Mouse (Mus musculus): ENCODE measurements around the gene Agap1.

The Agap1 gene

GRCm38 (mm10) chr1:89878496-89878895 lies 423.9 kb downstream of the Agap1 start:
- in situ Hi-C loops (cut with MboI, MseI), result loop anchor here in 1 of 2 experiments (5.0 kb wide), 1 partner anchor 71 kb away; no protein-coding TSS in a partner anchor

- in situ Hi-C loops (cut with MboI, MseI), result no loop called here
Measured at GRCm38 (mm10) chr1:89880193-89880592, 425.6 kb downstream of the Agap1 start.

GRCm38 (mm10) chr1:89880834-89881233 lies 426.2 kb downstream of the Agap1 start:
- in situ Hi-C loops (cut with MboI, MseI), result no loop called here

- in situ Hi-C loops (cut with MboI, MseI), result no loop called here
Measured at GRCm38 (mm10) chr1:89884335-89884734, 429.7 kb downstream of the Agap1 start.

- in situ Hi-C loops (cut with MboI, MseI), result no loop called here
Measured at GRCm38 (mm10) chr1:89885696-89886095, 431.1 kb downstream of the Agap1 start.

GRCm38 (mm10) chr1:89891400-89891799 lies 436.8 kb downstream of the Agap1 start:
- in situ Hi-C loops (cut with MboI, MseI), result no loop called here

GRCm38 (mm10) chr1:89892281-89892680 lies 437.7 kb downstream of the Agap1 start:
- in situ Hi-C loops (cut with MboI, MseI), result no loop called here

GRCm38 (mm10) chr1:89895801-89896200 lies 441.2 kb downstream of the Agap1 start:
- in situ Hi-C loops (cut with MboI, MseI), result no loop called here

- in situ Hi-C loops (cut with MboI, MseI), result no loop called here
Measured at GRCm38 (mm10) chr1:89899036-89899435, 444.4 kb downstream of the Agap1 start.

GRCm38 (mm10) chr1:89899761-89900445 lies 445.3 kb downstream of the Agap1 start:
- in situ Hi-C loops (cut with MboI, MseI), result loop anchor here in 1 of 2 experiments (25.0 kb wide), 1 partner anchor 1713 kb away; no protein-coding TSS in a partner anchor

GRCm38 (mm10) chr1:89901381-89901780 lies 446.8 kb downstream of the Agap1 start:
- in situ Hi-C loops (cut with MboI, MseI), result loop anchor here in 1 of 2 experiments (25.0 kb wide), 1 partner anchor 1714 kb away; no protein-coding TSS in a partner anchor

GRCm38 (mm10) chr1:89902236-89902635 lies 447.6 kb downstream of the Agap1 start:
- in situ Hi-C loops (cut with MboI, MseI), result loop anchor here in 1 of 2 experiments (25.0 kb wide), 1 partner anchor 1715 kb away; no protein-coding TSS in a partner anchor

- in situ Hi-C loops (cut with MboI, MseI), result loop anchor here in 1 of 2 experiments (25.0 kb wide), 1 partner anchor 1715 kb away; no protein-coding TSS in a partner anchor
Measured at GRCm38 (mm10) chr1:89902641-89903040, 448.0 kb downstream of the Agap1 start.

GRCm38 (mm10) chr1:89909796-89910195 lies 455.2 kb downstream of the Agap1 start:
- in situ Hi-C loops (cut with MboI, MseI), result loop anchor here in 1 of 2 experiments (25.0 kb wide), 1 partner anchor 1722 kb away; no protein-coding TSS in a partner anchor

GRCm38 (mm10) chr1:89912392-89912791 lies 457.8 kb downstream of the Agap1 start:
- in situ Hi-C loops (cut with MboI, MseI), result loop anchor here in 1 of 2 experiments (25.0 kb wide), 1 partner anchor 1725 kb away; no protein-coding TSS in a partner anchor

GRCm38 (mm10) chr1:89913611-89914010 lies 459.0 kb downstream of the Agap1 start:
- in situ Hi-C loops (cut with MboI, MseI), result loop anchor here in 1 of 2 experiments (25.0 kb wide), 1 partner anchor 1726 kb away; no protein-coding TSS in a partner anchor

GRCm38 (mm10) chr1:89918111-89918510 lies 463.5 kb downstream of the Agap1 start:
- in situ Hi-C loops (cut with MboI, MseI), result loop anchor here in 1 of 2 experiments (25.0 kb wide), 1 partner anchor 1731 kb away; no protein-coding TSS in a partner anchor

- in situ Hi-C loops (cut with MboI, MseI), result loop anchor here in 1 of 2 experiments (25.0 kb wide), 1 partner anchor 1732 kb away; no protein-coding TSS in a partner anchor
Measured at GRCm38 (mm10) chr1:89919206-89919605, 464.6 kb downstream of the Agap1 start.

- in situ Hi-C loops (cut with MboI, MseI), result loop anchor here in 1 of 2 experiments (25.0 kb wide), 1 partner anchor 1735 kb away; no protein-coding TSS in a partner anchor
Measured at GRCm38 (mm10) chr1:89921806-89922205, 467.2 kb downstream of the Agap1 start.

- in situ Hi-C loops (cut with MboI, MseI), result loop anchor here in 1 of 2 experiments (25.0 kb wide), 1 partner anchor 1735 kb away; no protein-coding TSS in a partner anchor
Measured at GRCm38 (mm10) chr1:89922282-89922681, 467.7 kb downstream of the Agap1 start.

- in situ Hi-C loops (cut with MboI, MseI), result loop anchor here in 1 of 2 experiments (25.0 kb wide), 1 partner anchor 1736 kb away; no protein-coding TSS in a partner anchor
Measured at GRCm38 (mm10) chr1:89922883-89923641, 468.5 kb downstream of the Agap1 start.

Data from T-helper 17 cell (primary cell).